Mouse (Mus musculus): ENCODE measurements around the gene Lactb. TPM values are rescaled to one million over a fixed set of nuclear protein-coding genes. Genes with fewer than 3 reads are reported as not detected.

The Lactb gene
- polyA plus RNA-seq, 1 experiment from 2014 or later = 9.0 TPM

DNA sequence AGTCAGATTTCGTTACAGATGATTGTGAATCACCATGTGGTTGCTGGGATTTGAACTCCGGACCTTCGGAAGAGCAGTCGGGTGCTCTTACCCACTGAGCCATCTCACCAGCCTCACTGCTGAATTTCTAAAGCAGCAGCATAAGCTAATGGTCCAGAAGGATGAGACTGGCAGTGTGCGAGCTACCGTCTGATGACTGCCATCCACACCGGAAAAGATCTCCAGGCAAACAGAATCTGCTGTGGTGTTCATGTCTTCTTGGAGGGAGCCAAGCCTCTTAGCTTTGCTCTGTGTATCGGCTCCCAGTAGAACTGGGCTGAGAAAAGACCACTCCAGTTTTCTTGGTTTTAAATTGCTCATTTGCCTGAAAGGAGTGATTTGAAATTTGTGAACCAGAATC lies 24.4 kb upstream of the Lactb start:
- Histone ChIP-seq H3K27me3 (replicated peaks; ENCODE audit: low read depth, poor library complexity, severe bottlenecking) (no peaks in the 10 kb centered on the region), H3K4me3 (no peak overlapping the region), H3K36me3 (replicated peaks) (no peaks in the 10 kb centered on the region), H3K27ac (replicated peaks) (no peak overlapping the region), H3K9me3 (no peaks in the 10 kb centered on the region), H3K4me1 (0 out of 2 replicates have a peak, but pooled peaks cover 8% of the 10 kb centered on the region)
- DNase-seq (ENCODE audit: low spot score) = no peak
- WGBS = 92% methylated on average over 8 of the region's 8 CpGs

DNA sequence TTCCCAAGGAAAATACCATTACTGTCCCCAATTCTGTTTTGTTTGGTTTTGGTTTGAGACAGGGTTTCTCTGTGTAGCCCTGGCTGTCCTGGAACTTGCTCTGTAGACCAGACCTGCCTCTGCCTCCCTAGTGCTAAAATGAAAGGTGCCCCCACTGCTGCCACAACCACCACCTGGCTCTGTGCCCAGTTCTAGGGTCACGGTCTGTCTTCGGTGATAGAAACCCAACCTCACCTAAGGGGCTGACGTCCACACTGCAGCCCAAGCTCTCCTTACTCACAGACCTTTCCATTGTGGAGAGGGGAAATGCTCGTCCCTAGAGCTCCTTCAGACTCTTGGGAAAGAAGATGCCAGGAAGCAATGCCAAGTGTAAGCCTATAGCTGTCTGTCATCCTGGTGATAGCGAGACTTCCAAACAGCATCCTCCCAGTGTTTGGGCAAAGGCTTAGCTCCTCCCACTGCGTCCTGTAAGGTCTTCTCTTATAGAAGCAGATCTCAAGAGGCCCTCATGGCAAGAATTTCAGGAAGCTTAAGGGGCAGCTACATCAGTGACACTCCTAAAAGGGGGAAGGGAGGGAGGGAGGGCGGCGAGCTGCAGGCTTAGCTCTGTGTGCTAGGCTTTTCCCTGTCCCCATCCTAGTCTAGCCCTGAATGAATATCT lies 16.6 kb upstream of the Lactb start:
- Histone ChIP-seq H3K4me1 (peaks cover 29% of the 10 kb centered on the region), H3K27ac (replicated peaks) (no peak overlapping the region), H3K4me3 (no peak overlapping the region), H3K27me3 (replicated peaks; ENCODE audit: low read depth, poor library complexity, severe bottlenecking) (no peaks in the 10 kb centered on the region), H3K36me3 (replicated peaks) (no peaks in the 10 kb centered on the region), H3K9me3 (no peaks in the 10 kb centered on the region)
- DNase-seq (ENCODE audit: low spot score) = no peak
- WGBS = 77% methylated on average over 8 of the region's 8 CpGs

DNA sequence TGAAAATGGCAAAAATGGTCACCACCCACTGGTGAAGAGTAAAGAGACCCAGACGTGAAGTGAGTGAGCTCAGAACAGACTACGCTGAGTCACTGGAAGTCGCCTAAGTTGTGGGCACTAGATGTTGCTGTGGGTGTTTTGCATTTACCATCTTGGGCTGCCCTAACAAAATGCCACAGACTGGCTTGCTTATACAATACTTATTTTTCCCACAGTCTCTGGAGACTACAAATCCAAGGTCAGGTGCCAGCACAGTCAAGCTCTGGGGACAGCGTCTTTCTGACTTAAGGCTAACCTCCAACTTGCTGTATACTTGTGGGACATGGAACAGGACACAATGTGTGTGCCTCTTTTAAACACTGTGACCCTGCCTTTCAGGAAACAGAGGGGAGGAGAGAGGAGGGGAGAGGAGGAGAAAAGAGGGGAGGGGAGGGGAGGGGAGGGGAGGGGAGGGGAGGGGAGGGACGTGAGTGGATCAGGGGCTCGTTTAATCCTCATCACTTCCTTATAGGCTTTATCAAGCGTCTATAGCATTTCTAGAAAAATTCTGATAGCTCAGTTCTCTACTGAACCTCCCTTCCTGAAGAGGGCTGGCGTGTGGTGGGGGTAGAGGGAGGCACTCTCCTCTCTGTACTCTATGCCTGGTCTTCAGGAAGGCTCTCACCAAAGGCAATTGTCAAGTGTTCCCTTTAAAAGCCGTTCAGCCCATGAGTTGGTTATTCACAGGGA lies 15.9 kb upstream of the Lactb start:
- peaks cover 32% of the 10 kb centered on the region for H3K4me1 ChIP-seq
- H3K27me3 ChIP-seq (replicated peaks; ENCODE audit: low read depth, poor library complexity, severe bottlenecking) = no peaks in the 10 kb centered on the region
- H3K9me3 ChIP-seq = no peaks in the 10 kb centered on the region
- H3K27ac ChIP-seq (replicated peaks) = no peak overlapping the region
- H3K4me3 ChIP-seq = no peak overlapping the region
- DNase-seq (ENCODE audit: low spot score) = no peak
- 66% methylated on average over 9 of the region's 9 CpGs for WGBS
- no peaks in the 10 kb centered on the region for H3K36me3 ChIP-seq (replicated peaks)

DNA sequence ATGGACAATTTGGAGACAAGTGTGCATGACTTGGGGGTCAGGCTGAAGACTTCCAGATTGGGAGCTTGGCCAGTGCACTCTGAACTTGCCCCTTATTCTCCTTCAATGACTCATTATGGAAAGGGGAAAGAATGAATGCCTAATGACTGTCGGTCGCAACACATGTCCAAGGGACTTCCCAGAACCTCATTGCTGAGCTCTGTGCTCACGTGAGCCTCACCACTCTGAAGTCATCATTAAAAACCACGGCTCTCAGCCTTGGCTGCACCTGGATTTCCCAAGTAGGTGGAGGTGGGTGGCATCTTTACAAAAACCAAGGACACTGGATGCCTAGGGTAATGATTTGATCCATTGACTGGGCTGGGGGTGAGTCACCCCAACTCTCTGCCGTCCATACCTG lies 14.8 kb upstream of the Lactb start:
- Histone ChIP-seq H3K27me3 (replicated peaks; ENCODE audit: low read depth, poor library complexity, severe bottlenecking) (no peaks in the 10 kb centered on the region), H3K27ac (replicated peaks) (no peak overlapping the region), H3K4me3 (no peak overlapping the region), H3K9me3 (no peaks in the 10 kb centered on the region), H3K36me3 (replicated peaks) (no peaks in the 10 kb centered on the region), H3K4me1 (peaks cover 32% of the 10 kb centered on the region)
- 89% methylated on average over 5 of the region's 5 CpGs for WGBS
- DNase-seq (ENCODE audit: low spot score) = no peak

- H3K4me3 ChIP-seq = no peak overlapping the region
- no peaks in the 10 kb centered on the region for H3K36me3 ChIP-seq (replicated peaks)
- H3K4me1 ChIP-seq = peaks cover 32% of the 10 kb centered on the region
- 84% methylated on average over 6 of the region's 6 CpGs for WGBS
- H3K9me3 ChIP-seq = no peaks in the 10 kb centered on the region
- H3K27me3 ChIP-seq (replicated peaks; ENCODE audit: low read depth, poor library complexity, severe bottlenecking) = no peaks in the 10 kb centered on the region
- no peak for DNase-seq (ENCODE audit: low spot score)
- no peak overlapping the region for H3K27ac ChIP-seq (replicated peaks)
Measured at GRCm38 (mm10) chr9:66989581-66989980, 14.3 kb upstream of the Lactb start.

- no peak overlapping the region for H3K4me3 ChIP-seq
- H3K27me3 ChIP-seq (replicated peaks; ENCODE audit: low read depth, poor library complexity, severe bottlenecking) = no peaks in the 10 kb centered on the region
- 67% methylated on average over 6 of the region's 6 CpGs for WGBS
- no peaks in the 10 kb centered on the region for H3K36me3 ChIP-seq (replicated peaks)
- no peak for DNase-seq (ENCODE audit: low spot score)
- no peaks in the 10 kb centered on the region for H3K9me3 ChIP-seq
- H3K27ac ChIP-seq (replicated peaks) = no peak overlapping the region
- peaks cover 35% of the 10 kb centered on the region for H3K4me1 ChIP-seq
Measured at GRCm38 (mm10) chr9:66988888-66989414, 13.7 kb upstream of the Lactb start.

DNA sequence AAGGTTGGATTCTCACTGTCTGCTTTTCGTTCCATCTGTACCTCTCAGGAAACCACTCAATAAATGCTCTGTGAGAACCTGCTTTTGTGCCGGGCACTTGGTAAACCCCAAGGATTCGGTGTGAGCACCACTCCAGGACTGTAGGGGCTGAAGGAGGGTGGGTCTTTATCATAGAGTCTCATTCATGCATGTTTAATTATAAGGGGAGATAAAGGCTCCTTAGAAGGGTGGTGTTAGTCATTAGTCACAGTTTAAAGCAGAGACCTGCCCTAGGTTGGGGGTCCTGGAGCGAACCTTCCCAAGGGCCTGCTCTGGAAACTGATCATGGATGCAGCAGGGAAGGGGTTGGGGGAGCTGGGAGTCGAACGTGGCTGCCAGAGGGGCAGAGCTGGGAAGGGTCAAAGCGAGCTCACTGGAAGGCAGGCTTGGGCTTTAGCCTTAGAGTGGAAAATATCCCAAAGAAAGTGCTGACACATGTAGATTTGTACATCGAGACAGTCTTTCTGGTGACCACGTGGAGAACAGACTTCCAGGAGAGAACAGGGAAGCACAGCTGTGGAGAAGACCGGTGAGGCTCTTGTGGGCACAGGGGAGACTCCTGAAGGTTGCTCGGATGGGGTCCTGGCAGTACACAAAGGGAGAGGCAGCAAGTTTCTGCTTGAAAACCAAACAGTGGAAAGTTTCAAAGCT lies 13.1 kb upstream of the Lactb start:
- H3K4me1 ChIP-seq = peaks cover 35% of the 10 kb centered on the region
- no peaks in the 10 kb centered on the region for H3K9me3 ChIP-seq
- 67% methylated on average over 11 of the region's 11 CpGs for WGBS
- no peaks in the 10 kb centered on the region for H3K27me3 ChIP-seq (replicated peaks; ENCODE audit: low read depth, poor library complexity, severe bottlenecking)
- H3K36me3 ChIP-seq (replicated peaks) = no peaks in the 10 kb centered on the region
- 0 out of 2 replicates have a peak overlapping the region, but pooled peaks have one; percentile 2 for H3K27ac ChIP-seq (replicated peaks)
- H3K4me3 ChIP-seq = no peak overlapping the region
- no peak for DNase-seq (ENCODE audit: low spot score)

- 82% methylated on average over 7 of the region's 7 CpGs for WGBS
- Histone ChIP-seq H3K4me1 (peaks cover 28% of the 10 kb centered on the region), H3K4me3 (no peak overlapping the region), H3K9me3 (no peaks in the 10 kb centered on the region), H3K27me3 (replicated peaks; ENCODE audit: low read depth, poor library complexity, severe bottlenecking) (no peaks in the 10 kb centered on the region), H3K27ac (replicated peaks) (no peak overlapping the region), H3K36me3 (replicated peaks) (no peaks in the 10 kb centered on the region)
- no peak for DNase-seq (ENCODE audit: low spot score)
Measured at GRCm38 (mm10) chr9:66985377-66985776, 10.1 kb upstream of the Lactb start.

- 83% methylated on average over 7 of the region's 7 CpGs for WGBS
Measured at GRCm38 (mm10) chr9:66982085-66982484, 6.8 kb upstream of the Lactb start.

GRCm38 (mm10) chr9:66980458-66980857 lies 5.2 kb upstream of the Lactb start:
- DNase-seq (ENCODE audit: low spot score) = peak; percentile 76
- H3K27ac ChIP-seq (replicated peaks) = no peak overlapping the region
- H3K4me1 ChIP-seq = peaks cover 11% of the 10 kb centered on the region
- 15% methylated on average over 5 of the region's 5 CpGs for WGBS
- H3K27me3 ChIP-seq (replicated peaks; ENCODE audit: low read depth, poor library complexity, severe bottlenecking) = peaks cover 7% of the 10 kb centered on the region
- no peak overlapping the region for H3K4me3 ChIP-seq
- H3K36me3 ChIP-seq (replicated peaks) = no peaks in the 10 kb centered on the region
- H3K9me3 ChIP-seq = no peaks in the 10 kb centered on the region

More at GRCm38 (mm10) chr9:66982085-66982484, 6.8 kb upstream of the Lactb start:
- Histone ChIP-seq H3K36me3 (replicated peaks) (no peaks in the 10 kb centered on the region), H3K27ac (replicated peaks) (no peak overlapping the region), H3K4me1 (peaks cover 8% of the 10 kb centered on the region), H3K9me3 (no peaks in the 10 kb centered on the region), H3K4me3 (no peak overlapping the region), H3K27me3 (replicated peaks; ENCODE audit: low read depth, poor library complexity, severe bottlenecking) (no peaks in the 10 kb centered on the region)
- no peak for DNase-seq (ENCODE audit: low spot score)

- no peaks in the 10 kb centered on the region for H3K36me3 ChIP-seq (replicated peaks)
- H3K9me3 ChIP-seq = no peaks in the 10 kb centered on the region
- H3K4me3 ChIP-seq = no peak overlapping the region
- no peak overlapping the region for H3K27ac ChIP-seq (replicated peaks)
- H3K27me3 ChIP-seq (replicated peaks; ENCODE audit: low read depth, poor library complexity, severe bottlenecking) = peaks cover 7% of the 10 kb centered on the region
- 85% methylated on average over 1 of the region's 1 CpGs for WGBS
- DNase-seq (ENCODE audit: low spot score) = no peak
- peaks cover 22% of the 10 kb centered on the region for H3K4me1 ChIP-seq
Measured at GRCm38 (mm10) chr9:66978468-66978867, 3.2 kb upstream of the Lactb start.

DNA sequence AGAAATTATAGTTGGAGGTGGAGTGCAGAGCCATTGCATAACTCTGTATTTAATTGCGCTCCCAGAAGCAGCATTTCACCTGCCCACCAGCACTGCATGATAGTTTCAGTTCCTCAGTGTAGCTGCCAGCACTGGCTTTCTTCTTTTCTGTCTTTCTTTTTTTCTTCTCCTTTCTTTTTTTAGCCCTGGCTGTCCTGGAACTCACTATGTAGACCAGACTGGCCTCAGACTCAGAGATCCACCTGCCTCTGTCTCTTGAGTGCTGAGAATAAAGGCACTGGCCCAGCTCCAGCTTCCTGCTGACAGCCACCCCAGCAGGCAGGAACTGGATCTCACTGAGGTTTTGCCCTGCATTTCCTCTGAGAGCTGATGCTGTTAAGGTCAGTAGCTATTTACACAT lies 2.7 kb upstream of the Lactb start:
- 90% methylated on average over 1 of the region's 1 CpGs for WGBS
- Histone ChIP-seq H3K4me3 (no peak overlapping the region), H3K27ac (replicated peaks) (no peak overlapping the region), H3K4me1 (peaks cover 22% of the 10 kb centered on the region), H3K9me3 (no peaks in the 10 kb centered on the region), H3K36me3 (replicated peaks) (no peaks in the 10 kb centered on the region), H3K27me3 (replicated peaks; ENCODE audit: low read depth, poor library complexity, severe bottlenecking) (peaks cover 7% of the 10 kb centered on the region)
- no peak for DNase-seq (ENCODE audit: low spot score)

Data from embryonic facial prominence, embryonic 10.5 days (tissue).